Mouse (Mus musculus): ENCODE measurements around the gene Zc3h4.

GRCm38 (mm10) chr7:16452587-16453073 lies 51.9 kb downstream of the Zc3h4 start, which contains the start of gene Tmem160:
- no peak for TF ChIP-seq CTCF (IDR thresholded peaks at IDR 0.05; ENCODE audit: extremely low read depth, insufficient read depth, insufficient read length, insufficient replicate concordance)
- no peak for TF ChIP-seq POLR2A (IDR thresholded peaks at IDR 0.05; ENCODE audit: low read depth, low read length)
